Mouse (Mus musculus): ENCODE measurements around the gene Tmprss4. TPM values are rescaled to one million over a fixed set of nuclear protein-coding genes. Genes with fewer than 3 reads are reported as not detected.
A peak's percentile ranks its signal among the peaks of the same experiment; 100 is the strongest.

Gene Tmprss4
- total RNA-seq (2021): not detected
- long read RNA-seq, experiment 1: 0 reads
- long read RNA-seq, experiment 2: 0 reads

DNA sequence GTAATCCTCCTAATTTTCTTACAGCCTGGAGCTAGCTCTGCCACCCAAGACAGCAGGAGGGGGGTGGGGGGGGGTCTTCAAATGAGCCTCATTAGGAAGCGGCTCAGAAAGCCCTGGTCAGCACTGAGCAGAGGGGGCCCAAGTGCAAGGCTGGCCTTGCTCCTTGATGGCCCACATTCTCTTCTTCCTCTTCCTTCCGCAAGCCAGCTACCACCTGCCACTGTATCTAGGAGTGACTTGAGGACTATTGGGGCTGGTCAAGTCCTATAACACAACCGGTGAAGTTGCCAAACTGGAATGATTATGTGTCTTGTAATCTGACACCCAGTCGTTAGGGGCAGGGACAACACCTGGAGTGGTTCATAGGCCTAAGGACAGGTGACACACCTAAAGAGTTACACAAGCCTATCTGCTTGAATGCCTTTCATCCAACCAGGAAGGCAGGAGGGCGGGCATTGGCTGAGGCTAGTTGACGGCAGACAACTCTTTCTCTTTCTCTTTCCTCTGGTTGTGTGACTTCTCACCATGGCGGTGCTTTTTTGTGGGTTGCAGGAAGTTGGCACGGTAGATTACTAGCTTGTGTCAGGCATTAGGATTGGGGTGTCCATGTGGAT lies at the start of gene Tmprss4:
Gene Tmprss4 (minus strand): TSS at position 296 of the 614 bp plus-strand sequence.
- no peak for DNase-seq

GRCm38 (mm10) chr9:45252395-45252794 lies 48.5 kb upstream of the Tmprss4 start:
- DNase-seq: no peak

GRCm38 (mm10) chr9:45251990-45252389 lies 48.1 kb upstream of the Tmprss4 start:
- no peak for DNase-seq

DNA sequence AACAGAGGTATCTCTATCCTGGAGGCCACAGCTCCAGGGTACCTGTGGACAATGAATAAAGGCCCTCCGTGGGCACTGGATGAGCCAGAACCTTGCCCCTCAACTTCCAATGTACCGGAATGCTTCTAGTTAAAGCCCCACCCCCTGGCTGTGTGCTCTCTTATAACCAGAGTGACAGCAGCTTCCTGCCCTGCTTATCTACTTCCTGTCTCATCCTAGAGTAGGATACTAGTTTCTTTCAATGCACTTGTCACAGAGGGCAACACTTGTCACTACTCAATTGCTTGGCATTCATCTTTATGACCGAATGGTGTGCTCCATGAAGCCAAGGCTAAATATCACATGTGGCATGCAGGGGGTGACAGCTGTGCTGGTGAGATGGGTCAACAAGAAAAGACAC lies 47.4 kb upstream of the Tmprss4 start:
- DNase-seq: no peak

- no peak for DNase-seq
Measured at GRCm38 (mm10) chr9:45250306-45250705, 46.4 kb upstream of the Tmprss4 start.

- DNase-seq: no peak
Measured at GRCm38 (mm10) chr9:45247536-45247935, 43.6 kb upstream of the Tmprss4 start.

DNA sequence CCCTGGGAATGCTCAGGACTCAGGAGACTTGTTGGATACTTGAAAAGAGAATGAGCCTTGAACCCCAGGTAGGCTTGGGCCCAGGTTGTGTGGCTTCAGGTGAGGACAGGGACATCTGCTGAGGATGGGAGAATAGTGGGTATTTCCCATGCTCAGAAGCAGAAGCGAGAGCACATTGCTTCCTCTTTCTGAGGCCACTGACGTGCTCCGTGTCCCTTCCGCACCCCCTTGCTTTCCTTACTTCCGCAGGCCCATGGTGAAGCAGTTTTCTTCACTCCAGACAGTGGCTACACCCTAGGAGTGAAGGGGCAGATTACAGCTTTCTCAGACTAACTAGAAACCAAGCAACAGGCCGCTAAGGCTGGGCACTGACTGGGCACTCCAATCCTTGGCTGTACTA lies 42.2 kb upstream of the Tmprss4 start:
- no peak for DNase-seq

- DNase-seq: no peak
Measured at GRCm38 (mm10) chr9:45245432-45245831, 41.5 kb upstream of the Tmprss4 start.

DNA sequence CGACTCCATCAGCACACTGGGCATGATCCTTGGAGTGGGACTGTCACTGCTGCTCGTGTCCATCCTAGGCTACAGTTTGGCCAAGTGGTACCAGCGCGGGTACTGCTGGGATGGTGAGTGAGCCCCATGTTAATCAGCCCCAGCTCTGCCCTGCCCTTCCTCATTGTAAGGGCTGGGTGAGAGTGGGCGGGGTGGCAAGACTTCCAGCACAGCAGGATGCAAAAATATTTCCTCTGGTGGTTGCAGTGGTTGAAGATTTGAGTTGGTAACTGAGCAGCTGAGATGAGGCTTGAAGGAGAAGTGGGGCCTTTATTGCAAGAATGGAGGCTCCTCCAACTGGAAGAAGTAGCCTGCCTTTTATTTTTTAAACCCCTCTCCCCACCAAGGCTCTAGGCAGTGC lies 37.5 kb upstream of the Tmprss4 start:
- no peak for DNase-seq

GRCm38 (mm10) chr9:45236744-45237143 lies 32.9 kb upstream of the Tmprss4 start:
- no peak for DNase-seq

GRCm38 (mm10) chr9:45235668-45236227 lies 31.9 kb upstream of the Tmprss4 start:
- DNase-seq: no peak

DNA sequence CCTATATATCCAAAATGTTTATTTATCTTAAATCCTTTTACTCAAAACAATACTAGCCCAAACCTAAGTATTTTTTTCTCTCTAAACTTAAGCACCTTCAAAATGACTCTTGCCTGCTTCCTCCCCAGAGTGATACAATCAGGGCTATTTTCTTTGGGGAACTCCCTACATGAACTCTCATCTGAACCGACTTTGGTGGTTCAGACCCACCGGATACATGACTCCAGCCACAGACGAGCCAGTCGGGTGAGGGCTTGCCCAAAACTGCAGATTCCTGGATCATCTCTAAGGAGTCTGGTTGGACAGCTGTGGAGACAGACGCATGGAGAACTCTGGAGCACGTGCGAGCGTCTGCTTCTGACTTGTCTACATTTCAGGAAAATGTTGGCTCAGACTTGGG lies 25.5 kb upstream of the Tmprss4 start:
- DNase-seq: no peak

DNA sequence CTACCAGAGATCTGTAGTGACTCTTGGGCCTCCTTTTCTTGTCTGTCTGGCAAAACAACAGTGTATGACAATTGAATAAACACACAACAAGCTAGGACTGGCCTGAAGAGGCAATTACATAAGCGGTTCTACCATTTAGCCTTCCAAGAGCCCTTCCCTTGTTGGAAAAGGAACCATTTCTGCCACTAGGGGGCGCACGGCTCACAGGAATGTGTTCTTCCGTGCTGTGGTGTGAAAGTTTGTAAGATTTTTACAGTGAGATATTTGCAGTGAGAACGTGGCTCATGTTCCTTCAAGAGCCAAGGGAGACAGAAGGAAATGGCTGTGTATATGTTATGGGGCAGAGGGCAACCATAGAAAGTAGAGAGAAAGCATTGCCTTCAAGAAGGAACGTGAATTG lies 17.7 kb upstream of the Tmprss4 start:
- peak; percentile 97 for DNase-seq

DNA sequence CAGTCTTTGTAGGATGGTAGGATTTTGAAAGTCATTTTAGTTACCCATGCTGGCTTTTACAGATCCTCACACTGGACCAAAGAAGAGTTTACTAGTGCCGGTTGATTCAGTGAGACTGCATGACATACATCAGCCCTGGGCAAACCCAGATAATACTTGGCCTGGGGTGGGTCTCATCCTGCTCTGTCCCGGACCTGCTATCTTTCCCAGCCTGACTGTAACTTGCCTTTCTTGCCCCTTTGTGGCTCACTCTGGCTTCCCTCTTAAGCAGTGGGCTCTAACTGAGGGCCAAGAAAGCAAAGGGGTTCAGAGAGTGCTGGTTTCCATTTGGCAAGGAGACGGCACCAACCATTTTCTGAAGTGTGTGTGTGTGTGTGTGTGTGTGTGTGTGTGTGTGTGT lies 15.8 kb upstream of the Tmprss4 start:
- no peak for DNase-seq

DNA sequence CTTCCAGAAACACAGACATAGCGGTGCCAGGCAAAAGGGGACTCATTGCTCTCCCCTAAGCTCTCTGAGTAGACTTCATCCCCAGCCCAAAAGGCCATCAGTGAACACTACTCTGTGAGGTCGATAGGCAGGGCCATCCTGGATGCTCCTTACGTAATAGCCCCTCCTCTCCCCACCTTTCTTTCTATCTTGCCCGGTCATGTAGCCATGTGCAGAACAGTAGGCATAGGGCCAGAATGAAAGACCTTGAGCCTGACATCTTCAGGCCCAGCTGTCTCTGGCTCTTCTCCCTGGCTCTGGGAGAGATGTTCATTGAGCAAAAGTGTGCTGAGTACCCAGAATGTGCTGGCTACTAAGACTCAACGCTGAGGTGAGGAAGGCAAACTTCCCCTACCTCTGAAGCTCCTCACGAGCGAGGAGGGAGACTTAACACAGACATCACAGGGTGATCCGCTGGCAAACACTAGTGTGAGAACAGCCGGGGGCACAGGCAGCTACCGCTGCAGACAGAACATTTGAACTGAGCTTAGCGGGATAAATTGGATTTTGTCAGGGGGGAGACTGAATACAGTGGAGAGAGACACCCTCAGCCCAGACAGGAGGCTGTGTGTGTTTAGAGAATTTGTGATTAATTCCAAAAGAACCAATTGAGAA lies 11.8 kb upstream of the Tmprss4 start:
- no peak for DNase-seq

DNA sequence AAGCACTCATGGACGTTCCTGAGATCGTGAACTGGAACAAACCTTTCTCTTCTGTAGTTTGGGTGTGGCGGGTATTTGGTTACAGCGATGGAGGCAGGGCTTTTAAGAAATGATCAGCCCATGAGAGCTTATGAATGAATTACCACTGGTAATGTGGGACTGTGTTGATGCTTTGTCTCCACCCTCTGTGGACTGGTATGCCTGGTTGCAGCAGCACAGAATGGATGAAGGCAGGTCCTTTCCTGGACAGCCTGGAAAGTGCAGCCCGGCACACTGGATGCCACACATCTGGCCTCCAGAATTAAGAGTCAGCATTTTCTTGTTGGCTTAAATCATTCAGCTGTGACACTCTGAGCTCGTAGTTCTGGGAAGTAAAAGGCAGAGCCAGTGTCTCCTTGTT lies 8.1 kb upstream of the Tmprss4 start:
- DNase-seq: no peak

DNA sequence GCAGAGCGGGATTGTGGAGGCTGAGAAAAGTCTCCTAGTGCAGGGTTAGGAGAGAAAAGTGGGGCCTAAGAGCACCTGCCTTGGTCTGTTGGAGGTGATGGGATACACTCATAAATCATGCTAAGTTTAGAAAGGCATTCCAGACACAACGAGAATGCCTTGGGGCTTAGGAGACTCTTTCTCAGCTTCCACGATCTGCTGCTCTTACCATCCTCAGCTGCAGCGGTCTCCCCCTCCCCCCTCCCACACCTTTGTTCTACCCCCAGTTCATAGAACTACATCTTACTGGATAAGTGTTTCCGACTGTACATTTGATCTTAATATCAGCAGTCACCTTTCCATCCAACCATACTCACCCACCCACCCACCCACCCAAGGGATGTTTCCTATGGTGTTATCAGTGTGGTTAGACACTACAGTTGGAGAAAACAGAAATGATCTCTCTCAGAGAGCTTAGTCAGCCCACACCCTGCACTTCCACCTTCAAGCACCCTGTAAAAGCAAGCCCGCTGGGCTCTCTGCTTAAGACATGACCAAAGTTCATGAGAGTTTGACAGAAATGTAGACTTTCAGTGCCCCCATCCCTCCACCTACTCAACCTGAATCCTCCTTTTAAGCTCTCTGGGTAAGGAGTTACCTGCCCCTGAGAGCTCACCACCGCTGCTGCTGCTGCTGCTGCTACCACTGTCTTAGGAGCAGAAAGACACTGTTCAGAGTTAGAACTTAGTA lies 3.3 kb upstream of the Tmprss4 start:
- DNase-seq: no peak

DNA sequence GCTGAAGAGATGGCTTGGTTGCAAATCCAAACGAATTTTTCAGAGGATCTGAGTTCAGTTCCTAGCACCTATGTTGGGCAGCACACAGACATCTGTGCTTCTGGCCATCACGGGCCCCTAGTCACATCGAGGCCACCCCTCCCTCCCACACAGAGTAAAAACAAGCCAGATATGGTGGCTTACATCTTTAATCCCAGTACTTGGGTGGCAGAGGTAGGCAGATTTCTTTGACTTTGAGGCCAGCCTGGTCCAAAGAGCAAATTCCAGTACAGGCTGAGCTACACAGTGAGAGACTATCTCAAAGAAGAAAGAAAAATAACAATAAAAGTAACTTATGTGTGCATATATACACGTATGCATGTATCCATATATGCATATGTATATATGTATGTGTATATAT lies 2.2 kb upstream of the Tmprss4 start:
- no peak for DNase-seq

- no peak for DNase-seq
Measured at GRCm38 (mm10) chr9:45205143-45205542, 1.3 kb upstream of the Tmprss4 start.

DNA sequence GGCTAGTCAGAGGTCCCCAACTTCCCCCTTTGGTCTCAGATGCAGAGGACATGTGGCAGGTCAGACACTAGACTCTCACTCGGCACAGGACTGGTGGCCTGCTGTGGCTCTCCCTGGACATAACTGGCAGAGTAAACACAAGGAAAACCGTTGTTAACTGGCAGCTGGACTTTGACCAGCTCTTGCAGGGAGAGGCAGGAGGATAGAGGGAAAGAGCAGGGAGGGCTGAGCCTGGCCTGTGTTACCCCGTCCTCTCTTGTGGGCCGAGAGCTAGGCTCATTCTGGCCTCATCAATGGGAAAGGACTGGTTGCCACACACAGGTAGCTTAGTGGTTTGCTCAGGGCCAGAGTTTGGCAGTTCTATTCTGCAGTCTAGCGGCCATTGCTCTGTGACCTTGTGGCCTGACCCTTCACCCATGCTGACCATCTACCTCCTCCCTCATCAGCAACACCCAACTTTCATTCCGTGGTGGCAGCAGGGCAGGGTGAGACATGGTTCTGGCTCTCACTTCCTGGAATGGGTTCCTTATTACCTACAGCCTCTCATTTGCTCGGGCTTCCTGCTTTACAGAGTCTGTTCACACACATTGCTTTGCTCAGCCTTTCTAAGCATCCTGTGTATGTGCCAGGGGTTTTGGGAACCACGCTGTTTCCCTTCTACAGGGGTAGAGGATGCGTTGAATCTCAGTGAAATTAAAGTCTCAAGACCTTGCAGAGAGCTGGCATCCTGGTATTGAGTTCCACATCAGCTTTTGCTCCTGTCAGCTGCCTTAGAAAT lies 1.7 kb downstream of the Tmprss4 start:
- DNase-seq: no peak

DNA sequence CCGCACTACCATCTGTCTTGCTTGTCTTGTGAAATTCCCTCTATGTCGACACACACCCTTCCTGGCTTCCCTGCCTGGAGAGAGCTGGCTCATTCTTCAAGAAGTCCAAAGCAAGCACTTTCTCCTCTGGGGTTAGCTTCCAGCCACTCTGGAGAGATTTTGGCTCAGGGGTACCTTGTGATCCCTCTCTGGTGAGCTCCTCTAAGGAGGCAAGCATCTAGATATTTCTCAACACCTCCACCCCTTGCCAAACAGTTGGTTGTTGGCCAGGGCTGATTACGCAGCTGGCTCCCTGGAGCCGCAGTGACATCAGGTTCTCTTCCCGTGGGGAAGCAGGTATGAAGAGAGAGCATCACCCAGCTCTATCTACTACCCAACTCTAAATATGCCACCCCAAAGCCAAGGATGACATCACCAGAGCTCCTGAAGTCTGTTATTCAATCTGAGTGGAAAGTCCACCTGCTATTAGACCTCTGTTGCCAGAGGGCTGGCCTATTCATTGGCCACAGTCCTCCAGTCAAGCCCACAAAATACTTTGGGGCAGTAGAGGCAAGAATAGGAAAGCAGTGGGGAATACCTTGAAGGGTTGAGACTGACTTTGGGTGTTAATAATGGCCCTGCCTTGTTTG lies 2.5 kb downstream of the Tmprss4 start:
- DNase-seq: no peak

- DNase-seq: no peak
Measured at GRCm38 (mm10) chr9:45197549-45197948, 6.3 kb downstream of the Tmprss4 start.
